Mouse (Mus musculus) brown adipose tissue, adult 24 weeks (tissue): ENCODE measurements around the gene Olfr1206. TPM values are rescaled to one million over a fixed set of nuclear protein-coding genes. Genes with fewer than 3 reads are reported as not detected.

Experiments used
- H3K27ac ChIP-seq: fragments of 200-500 bp; replicated peaks from 2 replicates; pipeline ENCODE4 v1.5.1; 2012; ENCODE audit warnings: low read depth, mild to moderate bottlenecking, low read length
- H3K4me1 ChIP-seq: fragments of 200-500 bp; 2 replicates; pipeline ENCODE4 v1.6.1; 2012; ENCODE audit warnings: low read length, mixed read lengths; ENCODE audit not compliant: control insufficient read depth, insufficient read depth, insufficient read length
- H3K4me3 ChIP-seq: fragments of 200-500 bp; 2 replicates; pipeline ENCODE4 v1.5.1; 2012; ENCODE audit warnings: low read depth, mild to moderate bottlenecking, low read length, moderate library complexity; ENCODE audit not compliant: insufficient read depth
- polyA plus RNA-seq: library from polyadenylated mRNA; stranded (reverse); fragments of >200 nt; gene quantifications from 2 replicates; pipeline ENCODE4 v1.2.4, GENCODE M21; 2012; ENCODE audit not compliant: missing spikeins, insufficient read depth, insufficient read length

The Olfr1206 gene
- not detected in 2 replicates for polyA plus RNA-seq

GRCm38 (mm10) chr2:88862931-88863330, at the start of gene Olfr1206:
Olfr1206 (plus strand) TSS chr2:88863231.
- Histone ChIP-seq H3K4me1 (no peaks in the 10 kb centered on the region), H3K4me3 (no peak within 1 kb of the TSS), H3K27ac (no peak within 1 kb of the TSS)

GRCm38 (mm10) chr2:88814196-88814595, 48.8 kb upstream of the Olfr1206 start, which contains the start of gene Olfr1202:
Olfr1202 (plus strand) TSS chr2:88814496.
- no peaks in the 10 kb centered on the region for H3K4me1 ChIP-seq
- no peak within 1 kb of the TSS for H3K4me3 ChIP-seq
- no peak within 1 kb of the TSS for H3K27ac ChIP-seq

GRCm38 (mm10) chr2:88829437-88829836, 33.6 kb upstream of the Olfr1206 start, which contains the start of gene Olfr1205:
Olfr1205 (plus strand) TSS chr2:88829737.
- no peak within 1 kb of the TSS for H3K4me3 ChIP-seq
- H3K4me1 ChIP-seq = no peaks in the 10 kb centered on the region
- no peak within 1 kb of the TSS for H3K27ac ChIP-seq

- H3K27ac ChIP-seq = no peak overlapping the region
- H3K4me3 ChIP-seq = no peak overlapping the region
- H3K4me1 ChIP-seq = no peaks in the 10 kb centered on the region
Measured at GRCm38 (mm10) chr2:88838477-88838876, 24.6 kb upstream of the Olfr1206 start.

- Histone ChIP-seq H3K4me3 (no peak within 1 kb of the TSS), H3K4me1 (no peaks in the 10 kb centered on the region), H3K27ac (no peak within 1 kb of the TSS)
Measured at GRCm38 (mm10) chr2:88848992-88849391, 14.0 kb upstream of the Olfr1206 start, which contains the start of gene Olfr1204. Olfr1204 (plus strand) TSS chr2:88849292.

GRCm38 (mm10) chr2:88902211-88902610, 39.2 kb downstream of the Olfr1206 start, which contains the start of gene Olfr1208:
Olfr1208 (minus strand) TSS chr2:88902311.
- no peak within 1 kb of the TSS for H3K4me3 ChIP-seq
- no peaks in the 10 kb centered on the region for H3K4me1 ChIP-seq
- no peak within 1 kb of the TSS for H3K27ac ChIP-seq

GRCm38 (mm10) chr2:88915057-88915456, 52.0 kb downstream of the Olfr1206 start, which contains the start of gene Olfr1209:
Olfr1209 (minus strand) TSS chr2:88915157.
- H3K4me3 ChIP-seq = no peak within 1 kb of the TSS
- H3K27ac ChIP-seq = no peak within 1 kb of the TSS
- no peaks in the 10 kb centered on the region for H3K4me1 ChIP-seq

Other genes starting within 250 kb of the Olfr1206 start
- gene Olfr1191-ps1, start 222.7 kb upstream of the Olfr1206 start, polyA plus RNA-seq = not detected in 2 replicates
- gene Olfr1192-ps1, start 214.7 kb upstream of the Olfr1206 start, polyA plus RNA-seq = not detected in 2 replicates
- gene Olfr1193, start 187.6 kb upstream of the Olfr1206 start, polyA plus RNA-seq = not detected in 2 replicates
- gene Olfr1195, start 174.0 kb upstream of the Olfr1206 start, polyA plus RNA-seq = not detected in 2 replicates
- not detected in 2 replicates for gene Olfr1196, start 158.6 kb upstream of the Olfr1206 start, polyA plus RNA-seq
- gene Olfr1197, start 130.9 kb upstream of the Olfr1206 start, polyA plus RNA-seq = not detected in 2 replicates
- not detected in 2 replicates for gene Olfr1198, start 111.9 kb upstream of the Olfr1206 start, polyA plus RNA-seq
- not detected in 2 replicates for gene Olfr1199, start 102.8 kb upstream of the Olfr1206 start, polyA plus RNA-seq
- not detected in 2 replicates for gene Olfr1200, start 92.7 kb upstream of the Olfr1206 start, polyA plus RNA-seq
- not detected in 2 replicates for gene Olfr1201, start 70.2 kb upstream of the Olfr1206 start, polyA plus RNA-seq
- gene Olfr1202, start 48.7 kb upstream of the Olfr1206 start, polyA plus RNA-seq = not detected in 2 replicates
- not detected in 2 replicates for gene Olfr1205, start 33.5 kb upstream of the Olfr1206 start, polyA plus RNA-seq
- gene Olfr1204, start 13.9 kb upstream of the Olfr1206 start, polyA plus RNA-seq = not detected in 2 replicates
- not detected in 2 replicates for gene Olfr1208, start 39.1 kb downstream of the Olfr1206 start, polyA plus RNA-seq
- not detected in 2 replicates for gene Olfr1209, start 51.9 kb downstream of the Olfr1206 start, polyA plus RNA-seq
- gene Olfr1211, start 74.9 kb downstream of the Olfr1206 start, polyA plus RNA-seq = not detected in 2 replicates
- not detected in 2 replicates for gene Olfr1212, start 90.7 kb downstream of the Olfr1206 start, polyA plus RNA-seq
- not detected in 2 replicates for gene Gm13762, start 117.0 kb downstream of the Olfr1206 start, polyA plus RNA-seq
- gene Olfr1214, start 129.4 kb downstream of the Olfr1206 start, polyA plus RNA-seq = not detected in 2 replicates
- gene Olfr1215, start 143.7 kb downstream of the Olfr1206 start, polyA plus RNA-seq = not detected in 2 replicates
- gene Olfr1216, start 155.1 kb downstream of the Olfr1206 start, polyA plus RNA-seq = not detected in 2 replicates
- not detected in 2 replicates for gene Olfr1217, start 168.8 kb downstream of the Olfr1206 start, polyA plus RNA-seq
- gene Olfr1218, start 198.0 kb downstream of the Olfr1206 start, polyA plus RNA-seq = not detected in 2 replicates
- not detected in 2 replicates for gene Olfr1219, start 220.3 kb downstream of the Olfr1206 start, polyA plus RNA-seq
- gene Olfr1220, start 243.6 kb downstream of the Olfr1206 start, polyA plus RNA-seq = not detected in 2 replicates